Mouse (Mus musculus): Measurements from ENCODE around the gene Gtse1.

- TF ChIP-seq POLR2A (IDR thresholded peaks at IDR 0.05; ENCODE audit: control insufficient read depth, extremely low read depth, insufficient read depth, low read length, poor library complexity) (no peak), CTCF (IDR thresholded peaks at IDR 0.05; ENCODE audit: borderline replicate concordance, control insufficient read depth, extremely low read depth, insufficient read depth, low read length, poor library complexity) (no peak)
These were observed 48.6 kb upstream of the Gtse1 start for GRCm38 (mm10) chr15:85810806-85811521.
